Mouse (Mus musculus): ENCODE measurements around the gene Fam19a5.

GRCm38 (mm10) chr15:87501737-87502136 lies 42.4 kb upstream of the Fam19a5 start:
- TF ChIP-seq GATA1 (IDR thresholded peaks at IDR 0.05; ENCODE audit: low read length) (no peak), TAL1 (IDR thresholded peaks at IDR 0.05; ENCODE audit: low read length) (no peak)

Data from erythroblast, embryonic 14.5 days (primary cell).